ENCODE assay signal across 15 mouse cellular contexts in the genomic region with DNA sequence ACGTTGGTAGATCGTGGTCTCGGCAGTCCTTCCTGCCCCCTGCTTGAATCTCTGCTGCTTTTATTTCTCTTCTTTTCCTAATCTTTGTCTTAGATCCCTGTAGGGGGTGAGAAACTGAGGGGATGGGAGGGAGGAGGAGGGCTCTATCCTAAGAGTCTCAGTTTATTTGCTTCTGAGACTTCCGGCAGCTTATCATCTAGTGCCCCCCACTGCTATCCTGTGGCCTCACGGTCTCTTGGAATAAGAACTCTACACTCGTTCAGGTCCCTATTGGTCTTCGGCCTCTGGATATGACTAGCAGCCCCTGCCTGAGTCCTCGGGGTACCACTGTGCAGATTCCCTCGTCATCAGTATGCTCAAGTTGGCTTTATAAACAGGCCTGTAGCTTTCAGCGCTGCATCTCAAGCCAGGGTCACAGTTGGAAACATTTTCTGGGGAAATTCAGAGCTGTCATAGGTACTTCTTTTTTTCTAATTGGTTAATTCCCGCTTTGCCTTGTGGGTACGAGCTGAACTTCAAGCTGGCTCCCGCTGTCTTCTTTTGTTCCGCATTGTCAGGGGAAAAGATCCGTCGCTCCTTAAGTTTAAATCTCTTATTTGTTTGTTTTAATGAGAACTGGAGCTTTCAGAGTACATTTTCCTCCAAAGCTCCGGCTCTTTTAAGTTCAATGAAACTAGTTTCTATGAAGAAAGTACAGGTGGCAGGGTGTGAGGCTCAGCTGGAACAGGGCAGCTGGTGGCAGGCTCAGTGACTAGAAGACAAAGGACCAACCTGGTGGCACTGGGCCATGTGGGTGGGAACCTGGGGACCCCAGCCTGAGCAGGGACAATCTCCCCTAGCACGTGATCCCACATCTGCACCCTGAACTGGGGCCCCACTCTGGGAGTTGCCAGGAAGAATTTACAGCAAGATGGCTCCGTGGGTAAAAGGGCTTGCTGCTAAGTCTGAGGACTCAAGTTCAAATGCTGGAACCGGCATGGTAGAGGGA. TPM values are rescaled to one million over a fixed set of nuclear protein-coding genes. Genes with fewer than 3 reads are reported as not detected.
A peak's percentile ranks its signal among the peaks of the same experiment; 100 is the strongest.
DNase-seq lines count a peak whose midpoint lies in the region; ATAC-seq and TF ChIP-seq lines count a peak whose summit lies in the region.
"Had no signal": no experiment of that assay in that cellular context is flagged by ENCODE, and none has a peak within 500 bp of the region (broad histone marks: within the 10 kb centered on the region; RNA-seq: fewer than 3 reads in every experiment).

No protein-coding gene starts in this region.

- WGBS in forebrain, embryonic 12.5 days = 15% methylated on average over 20 of the region's 20 CpGs
- 24% methylated on average over 20 of the region's 20 CpGs for WGBS in hindbrain, postnatal 0 days
- 31% methylated on average over 20 of the region's 20 CpGs for WGBS in neural tube, embryonic 13.5 days

- no peaks in the 10 kb centered on the region for H3K9me3 ChIP-seq in forebrain, embryonic 12.5 days
- H3K9me3 ChIP-seq in hindbrain, postnatal 0 days (ENCODE audit: low read length) = no peaks in the 10 kb centered on the region
- H3K9me3 ChIP-seq in neural tube, embryonic 13.5 days = no peaks in the 10 kb centered on the region
- H3K9me3 ChIP-seq: limb, embryonic 12.5 days had no signal

- DNase-seq in brain, embryonic 14.5 days (ENCODE audit: low read depth) = peak; percentile 77
- DNase-seq in hindbrain, postnatal 0 days (ENCODE audit: low spot score) = peak; percentile 42
- DNase-seq in lung, adult 18-20 months = no peak
- no peak for DNase-seq in urinary bladder, postnatal 14 days (ENCODE audit: low spot score)
- no peak for DNase-seq in adrenal gland, adult (ENCODE audit: inconsistent age in 2 of 2, low spot score in 1 of 2)
- DNase-seq: cerebellum, adult 11-12 months; gastrocnemius, adult 2 months; heart, postnatal 14 days; kidney, adult 11 months; kidney, postnatal 36 days; lung, adult 2 months; spleen, adult 18-20 months had no signal

- H3K27me3 ChIP-seq in forebrain, embryonic 12.5 days = 0 out of 2 replicates have a peak, but pooled peaks cover 3% of the 10 kb centered on the region
- no peaks in the 10 kb centered on the region for H3K27me3 ChIP-seq in hindbrain, postnatal 0 days (ENCODE audit: insufficient read depth, low read length)
- no peaks in the 10 kb centered on the region for H3K27me3 ChIP-seq in neural tube, embryonic 13.5 days
- H3K27me3 ChIP-seq: limb, embryonic 12.5 days had no signal

- no peak overlapping the region for H3K9ac ChIP-seq in forebrain, embryonic 12.5 days
- no peak overlapping the region for H3K9ac ChIP-seq in hindbrain, postnatal 0 days (replicated peaks; ENCODE audit: low read length)
- no peak overlapping the region for H3K9ac ChIP-seq in neural tube, embryonic 13.5 days
- H3K9ac ChIP-seq: limb, embryonic 12.5 days had no signal

- TF ChIP-seq CTCF in brain, embryonic 14.5 days (IDR thresholded peaks at IDR 0.05; ENCODE audit: borderline replicate concordance, extremely low read depth, insufficient read depth, insufficient read length) = no peak
- TF ChIP-seq CTCF in hindbrain, postnatal 0 days (IDR thresholded peaks at IDR 0.05; ENCODE audit: low read depth) = no peak

- no peaks in the 10 kb centered on the region for H3K36me3 ChIP-seq in forebrain, embryonic 12.5 days (replicated peaks)
- H3K36me3 ChIP-seq in hindbrain, postnatal 0 days (ENCODE audit: insufficient read depth, low read length) = no peaks in the 10 kb centered on the region
- no peaks in the 10 kb centered on the region for H3K36me3 ChIP-seq in neural tube, embryonic 13.5 days
- H3K36me3 ChIP-seq: limb, embryonic 12.5 days had no signal

- no peak overlapping the region for H3K4me3 ChIP-seq in forebrain, embryonic 12.5 days (replicated peaks)
- H3K4me3 ChIP-seq in hindbrain, postnatal 0 days (ENCODE audit: low read length) = no peak overlapping the region
- no peak overlapping the region for H3K4me3 ChIP-seq in neural tube, embryonic 13.5 days
- H3K4me3 ChIP-seq: gastrocnemius, adult 2 months; limb, embryonic 12.5 days had no signal

- ATAC-seq in forebrain, embryonic 12.5 days (ENCODE audit: low FRiP score) = peak; percentile 49; the same call in 1 of the 2 replicates
- ATAC-seq in hindbrain, postnatal 0 days = no peak
- no peak for ATAC-seq in neural tube, embryonic 13.5 days (ENCODE audit: low read depth)

- TF ChIP-seq POLR2A in brain, embryonic 14.5 days (IDR thresholded peaks at IDR 0.05; ENCODE audit: borderline replicate concordance, extremely low read depth, insufficient read depth, insufficient read length, poor library complexity, severe bottlenecking) = no peak

- H3K27ac ChIP-seq in forebrain, embryonic 12.5 days = peak overlapping the region; percentile 81
- peak overlapping the region; percentile 5; the same call in 1 of the 2 replicates for H3K27ac ChIP-seq in hindbrain, postnatal 0 days
- peak overlapping the region; percentile 57 for H3K27ac ChIP-seq in neural tube, embryonic 13.5 days (replicated peaks)
- H3K27ac ChIP-seq: limb, embryonic 12.5 days had no signal

- H3K4me1 ChIP-seq in forebrain, embryonic 12.5 days = peaks cover 28% of the 10 kb centered on the region
- H3K4me1 ChIP-seq in hindbrain, postnatal 0 days (ENCODE audit: insufficient read depth, low read length) = no peaks in the 10 kb centered on the region
- peaks cover 16% of the 10 kb centered on the region for H3K4me1 ChIP-seq in neural tube, embryonic 13.5 days (replicated peaks)
- H3K4me1 ChIP-seq: limb, embryonic 12.5 days had no signal

- H3K4me2 ChIP-seq in forebrain, embryonic 12.5 days = peak overlapping the region; percentile 11; the same call in 1 of the 2 replicates
- no peak overlapping the region for H3K4me2 ChIP-seq in hindbrain, postnatal 0 days (ENCODE audit: low read depth, low read length)
- H3K4me2 ChIP-seq in neural tube, embryonic 13.5 days = no peak overlapping the region
- H3K4me2 ChIP-seq: limb, embryonic 12.5 days had no signal

RNA-seq across cellular contexts. Expression of gene Zfp664, which starts 50.7 kb away (rescaled TPM):
- 77.4 and 85.5 TPM in 2 replicates for polyA plus RNA-seq in brain, embryonic 14.5 days (2012; rRNA removed)
- polyA plus RNA-seq in forebrain, embryonic 12.5 days (2016; fragmentation: Nextera tagmentation; extraction: Ambion mirVana) = 151 and 153 TPM in 2 replicates
- total RNA-seq in hindbrain, postnatal 0 days (2014; rRNA removed) = 42.5 and 44.7 TPM in 2 replicates
- 63.6 and 68.9 TPM in 2 replicates for polyA plus RNA-seq in hindbrain, postnatal 0 days (2015; fragmentation: Nextera tagmentation; extraction: Ambion mirVana)
- 147 and 150 TPM in 2 replicates for polyA plus RNA-seq in neural tube, embryonic 13.5 days (2015; fragmentation: Nextera tagmentation; extraction: Ambion mirVana)

RNA-seq across cellular contexts. Expression of gene Ccdc92, which starts 51.0 kb away (rescaled TPM):
- polyA plus RNA-seq in brain, embryonic 14.5 days (2012; rRNA removed) = 27.1 and 36.6 TPM in 2 replicates
- 20.8 and 22.4 TPM in 2 replicates for polyA plus RNA-seq in forebrain, embryonic 12.5 days (2016; fragmentation: Nextera tagmentation; extraction: Ambion mirVana)
- total RNA-seq in hindbrain, postnatal 0 days (2014; rRNA removed) = 43.2 and 48.5 TPM in 2 replicates
- polyA plus RNA-seq in hindbrain, postnatal 0 days (2015; fragmentation: Nextera tagmentation; extraction: Ambion mirVana) = 43.7 and 49.4 TPM in 2 replicates
- polyA plus RNA-seq in neural tube, embryonic 13.5 days (2015; fragmentation: Nextera tagmentation; extraction: Ambion mirVana) = 58.1 and 62.2 TPM in 2 replicates

Comparison
In these comparisons a context has a peak if more than half of its experiments do, and no peak if none do; other contexts are left out.
1. DNase-seq: peak in brain, embryonic 14.5 days (single experiment) and hindbrain, postnatal 0 days (single experiment); none in lung, adult 18-20 months (0 of 2), urinary bladder, postnatal 14 days (single experiment) and adrenal gland, adult (0 of 2).
2. H3K27ac ChIP-seq: peak in every context shown above with its lines; median percentile 81 in forebrain, embryonic 12.5 days; 57 in neural tube, embryonic 13.5 days; 5 in hindbrain, postnatal 0 days.